Mouse (Mus musculus) layer of hippocampus, postnatal 14 days (tissue): ENCODE results near the gene Nell2. TPM values are rescaled to one million over a fixed set of nuclear protein-coding genes. Genes with fewer than 3 reads are reported as not detected.

ENCODE experiments used
- total RNA-seq, 2 experiments: library from RNA; stranded (reverse); gene quantifications; 2 replicates each; pipeline ENCODE4 v1.2.3; 2021

Nell2 gene
- total RNA-seq, 2 experiments from 2014 or later, result 841 to 860 TPM

Other genes starting within 250 kb of the Nell2 start
- 10 to 100 TPM; 30.2 TPM for gene Dbx2, start 127.4 kb upstream of the Nell2 start, total RNA-seq